Mouse (Mus musculus) stomach, embryonic 15.5 days (tissue): ENCODE data around the gene Dnah14. TPM values are rescaled to one million over a fixed set of nuclear protein-coding genes. Genes with fewer than 3 reads are reported as not detected.
"Not testable (repeated sequence)": the region's sequence is repeated elsewhere in the genome, so short reads cannot be mapped to it uniquely, and the experiment has no call there.

ENCODE experiments used
- ATAC-seq: fragments of 200-750 bp; cut with Nextera tagmentation; 2 replicates; pipeline ENCODE4 v1.8.0; 2017; ENCODE audit warnings: low read depth, moderate number of reproducible peaks, moderate TSS enrichment; ENCODE audit not compliant: insufficient read depth, low FRiP score
- H3K27ac ChIP-seq: fragments of 300-500 bp; sonication (generic); 2 replicates; pipeline ENCODE4 v1.5.1; 2015; ENCODE audit warnings: mild to moderate bottlenecking, inconsistent platforms
- H3K27me3 ChIP-seq: fragments of 300-500 bp; sonication (generic); replicated peaks from 2 replicates; pipeline ENCODE4 v1.6.1; 2015; ENCODE audit warnings: inconsistent platforms
- H3K36me3 ChIP-seq: fragments of 300-500 bp; sonication (generic); 2 replicates; pipeline ENCODE4 v1.6.1; 2015; ENCODE audit warnings: inconsistent platforms
- H3K4me1 ChIP-seq: fragments of 300-500 bp; sonication (generic); 2 replicates; pipeline ENCODE4 v1.6.1; 2015; ENCODE audit warnings: inconsistent platforms
- H3K4me2 ChIP-seq: fragments of 300-500 bp; sonication (generic); 2 replicates; pipeline ENCODE4 v1.6.1; 2015; ENCODE audit warnings: mild to moderate bottlenecking, inconsistent platforms
- H3K4me3 ChIP-seq: fragments of 300-500 bp; sonication (generic); replicated peaks from 2 replicates; pipeline ENCODE4 v1.5.1; 2015; ENCODE audit warnings: inconsistent platforms
- H3K9ac ChIP-seq: fragments of 300-500 bp; sonication (generic); 2 replicates; pipeline ENCODE4 v1.6.1; 2015; ENCODE audit warnings: inconsistent platforms
- H3K9me3 ChIP-seq: fragments of 300-500 bp; sonication (generic); 2 replicates; pipeline ENCODE4 v1.6.1; 2016; ENCODE audit warnings: inconsistent platforms
- WGBS: fragments of 180-500 bp; shearing (Covaris S2); methylation state at CpG from one replicate; pipeline ENCODE4 v1.1.7; 2015; 5-methylcytosine and 5-hydroxymethylcytosine counted together
- polyA plus RNA-seq: library from polyadenylated mRNA; unstranded; fragments of >200 nt; fragmentation: Nextera tagmentation; extraction: Ambion mirVana; gene quantifications from 2 replicates; pipeline ENCODE4 v1.2.1, GENCODE M21; 2015

Gene Dnah14
- polyA plus RNA-seq, 1 experiment from 2014 or later: 1.5 TPM

GRCm38 (mm10) chr1:181694729-181695498 lies 118.6 kb downstream of the Dnah14 start:
- Histone ChIP-seq H3K9me3 (no peaks in the 10 kb centered on the region), H3K4me2 (no peak overlapping the region), H3K4me3 (no peak overlapping the region), H3K27me3 (no peaks in the 10 kb centered on the region), H3K4me1 (no peaks in the 10 kb centered on the region), H3K36me3 (no peaks in the 10 kb centered on the region), H3K9ac (no peak overlapping the region), H3K27ac (no peak overlapping the region)
- WGBS: 70% methylated on average over 5 of the region's 5 CpGs
- no peak for ATAC-seq

GRCm38 (mm10) chr1:181728707-181729106 lies 152.3 kb downstream of the Dnah14 start:
- Histone ChIP-seq H3K4me1 (no peaks in the 10 kb centered on the region), H3K9me3 (no peaks in the 10 kb centered on the region), H3K9ac (no peak overlapping the region), H3K4me2 (no peak overlapping the region), H3K36me3 (no peaks in the 10 kb centered on the region), H3K27me3 (no peaks in the 10 kb centered on the region), H3K27ac (no peak overlapping the region), H3K4me3 (no peak overlapping the region)
- 56% methylated on average over 5 of the region's 5 CpGs for WGBS
- ATAC-seq: no peak

GRCm38 (mm10) chr1:181733517-181733916 lies 157.2 kb downstream of the Dnah14 start:
- H3K27me3 ChIP-seq: no peaks in the 10 kb centered on the region
- H3K36me3 ChIP-seq: no peaks in the 10 kb centered on the region
- H3K4me2 ChIP-seq: no peak overlapping the region
- H3K9ac ChIP-seq: no peak overlapping the region
- no peak overlapping the region for H3K4me3 ChIP-seq
- WGBS: 52% methylated on average over 5 of the region's 5 CpGs
- no peaks in the 10 kb centered on the region for H3K9me3 ChIP-seq
- H3K27ac ChIP-seq: no peak overlapping the region
- no peak for ATAC-seq
- no peaks in the 10 kb centered on the region for H3K4me1 ChIP-seq

DNA sequence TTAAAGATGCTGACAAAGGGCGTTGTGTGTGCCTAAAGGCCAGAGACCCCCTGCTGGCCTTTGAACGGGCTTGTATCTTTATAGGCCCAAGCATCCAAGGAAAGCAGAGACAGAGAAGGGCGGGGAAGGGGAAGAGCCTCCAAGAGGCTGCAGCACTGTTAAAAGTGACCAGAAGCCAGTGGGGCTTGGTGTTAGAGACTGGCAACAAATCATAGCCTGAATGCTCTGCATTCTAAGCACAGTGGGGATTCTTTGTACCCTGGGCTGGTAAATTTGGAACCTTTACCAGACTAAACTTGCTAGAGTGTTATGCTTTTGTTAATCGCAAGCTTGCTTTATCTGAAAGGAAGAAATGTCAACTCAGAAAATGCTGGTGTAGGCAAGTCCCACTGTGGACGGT lies 163.9 kb downstream of the Dnah14 start:
- no peak overlapping the region for H3K9ac ChIP-seq
- H3K27ac ChIP-seq: no peak overlapping the region
- WGBS: 67% methylated on average over 5 of the region's 5 CpGs
- no peak overlapping the region for H3K4me2 ChIP-seq
- no peaks in the 10 kb centered on the region for H3K27me3 ChIP-seq
- no peak for ATAC-seq
- H3K4me3 ChIP-seq: no peak overlapping the region
- no peaks in the 10 kb centered on the region for H3K9me3 ChIP-seq
- H3K4me1 ChIP-seq: no peaks in the 10 kb centered on the region
- no peaks in the 10 kb centered on the region for H3K36me3 ChIP-seq

GRCm38 (mm10) chr1:181742251-181742885 lies 166.0 kb downstream of the Dnah14 start:
- H3K4me1 ChIP-seq: no peaks in the 10 kb centered on the region
- ATAC-seq: no peak
- H3K9ac ChIP-seq: no peak overlapping the region
- no peaks in the 10 kb centered on the region for H3K36me3 ChIP-seq
- no peaks in the 10 kb centered on the region for H3K27me3 ChIP-seq
- H3K4me3 ChIP-seq: no peak overlapping the region
- H3K27ac ChIP-seq: no peak overlapping the region
- 68% methylated on average over 4 of the region's 4 CpGs for WGBS
- no peaks in the 10 kb centered on the region for H3K9me3 ChIP-seq
- H3K4me2 ChIP-seq: no peak overlapping the region

DNA sequence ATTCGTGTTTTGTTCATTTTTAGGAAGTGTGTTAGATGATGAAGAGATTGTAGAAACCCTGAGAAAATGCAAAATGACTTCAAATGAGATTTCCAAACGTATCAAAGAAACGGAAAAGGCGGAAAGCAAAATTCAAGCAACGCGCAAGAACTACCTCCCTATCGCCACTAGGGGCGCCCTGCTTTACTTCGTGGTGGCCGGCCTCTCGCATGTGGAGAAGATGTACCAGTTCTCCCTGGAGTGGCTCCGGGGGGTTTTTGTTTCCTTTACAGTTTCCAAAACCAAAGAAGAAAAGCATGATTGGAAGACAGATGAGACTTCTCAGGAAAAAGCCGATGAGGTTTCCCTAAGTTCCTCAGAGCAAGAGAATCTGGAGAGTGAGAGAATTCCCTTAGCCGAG lies 193.0 kb downstream of the Dnah14 start:
- Histone ChIP-seq H3K36me3 (no peaks in the 10 kb centered on the region), H3K4me2 (no peak overlapping the region), H3K4me3 (no peak overlapping the region), H3K27me3 (no peaks in the 10 kb centered on the region), H3K4me1 (no peaks in the 10 kb centered on the region), H3K9ac (no peak overlapping the region), H3K9me3 (no peaks in the 10 kb centered on the region), H3K27ac (no peak overlapping the region)
- 57% methylated on average over 14 of the region's 14 CpGs for WGBS
- no peak for ATAC-seq

GRCm38 (mm10) chr1:181771871-181772270 lies 195.5 kb downstream of the Dnah14 start:
- WGBS: 91% methylated on average over 3 of the region's 3 CpGs
- no peaks in the 10 kb centered on the region for H3K9me3 ChIP-seq
- H3K27me3 ChIP-seq: no peaks in the 10 kb centered on the region
- no peak overlapping the region for H3K4me3 ChIP-seq
- ATAC-seq: no peak
- H3K4me1 ChIP-seq: no peaks in the 10 kb centered on the region
- no peak overlapping the region for H3K27ac ChIP-seq
- H3K9ac ChIP-seq: no peak overlapping the region
- no peak overlapping the region for H3K4me2 ChIP-seq
- no peaks in the 10 kb centered on the region for H3K36me3 ChIP-seq

DNA sequence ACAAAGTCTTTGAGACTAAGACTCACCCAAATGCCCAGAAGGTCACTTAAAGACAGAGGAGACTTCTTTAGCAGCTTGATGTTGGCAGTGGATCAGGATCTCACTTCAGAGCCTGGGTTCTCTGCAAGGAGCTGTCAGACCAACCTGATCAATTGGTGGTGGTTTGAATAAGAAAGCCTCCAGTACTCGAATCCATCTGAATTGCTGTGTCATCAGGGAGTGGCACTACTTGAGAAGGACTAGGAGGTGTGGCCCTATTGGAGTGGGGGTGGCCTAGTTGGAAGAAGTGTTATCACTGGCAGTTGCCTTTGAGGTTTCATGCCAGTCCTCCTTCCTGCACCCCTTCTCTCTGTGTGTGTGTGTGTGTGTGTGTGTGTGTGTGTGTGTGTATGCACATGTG lies 200.2 kb downstream of the Dnah14 start:
- Histone ChIP-seq H3K9me3 (no peaks in the 10 kb centered on the region), H3K36me3 (no peaks in the 10 kb centered on the region), H3K4me1 (no peaks in the 10 kb centered on the region), H3K4me3 (no peak overlapping the region), H3K27me3 (no peaks in the 10 kb centered on the region), H3K4me2 (no peak overlapping the region), H3K9ac (no peak overlapping the region), H3K27ac (no peak overlapping the region)
- no peak for ATAC-seq
- WGBS: 56% methylated on average over 1 of the region's 1 CpGs

GRCm38 (mm10) chr1:181782600-181782999 lies 206.2 kb downstream of the Dnah14 start:
- not testable (repeated sequence) for H3K36me3 ChIP-seq, H3K4me3 ChIP-seq, H3K27me3 ChIP-seq, H3K4me1 ChIP-seq, H3K27ac ChIP-seq, H3K9me3 ChIP-seq, ATAC-seq, H3K9ac ChIP-seq, H3K4me2 ChIP-seq
- WGBS: 95% methylated on average over 11 of the region's 11 CpGs

- Histone ChIP-seq H3K4me1 (no peaks in the 10 kb centered on the region), H3K9ac (no peak overlapping the region), H3K4me3 (no peak overlapping the region), H3K27me3 (no peaks in the 10 kb centered on the region), H3K36me3 (no peaks in the 10 kb centered on the region), H3K27ac (no peak overlapping the region), H3K4me2 (no peak overlapping the region), H3K9me3 (no peaks in the 10 kb centered on the region)
- WGBS: 36% methylated on average over 6 of the region's 6 CpGs
- no peak for ATAC-seq
Observed at GRCm38 (mm10) chr1:181789952-181790351, 213.6 kb downstream of the Dnah14 start.

DNA sequence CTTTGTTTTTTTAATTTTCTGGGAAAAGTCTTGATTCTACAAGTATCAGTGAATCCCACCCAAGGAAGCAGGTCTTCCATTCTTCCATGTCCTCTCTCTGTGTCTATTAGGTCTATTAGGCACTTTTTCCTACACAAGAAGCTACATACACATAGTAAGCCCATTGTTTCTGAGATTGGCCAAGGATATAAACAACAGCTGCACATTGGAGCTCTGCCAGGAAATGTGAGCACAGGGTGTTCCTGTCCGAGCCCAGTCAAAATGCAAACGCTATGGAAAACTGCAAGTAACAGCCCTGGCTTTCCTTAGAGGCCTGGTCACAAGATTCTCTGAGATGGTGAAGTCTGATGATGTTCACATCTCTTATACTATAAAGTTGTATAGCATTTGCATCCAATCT lies 217.2 kb downstream of the Dnah14 start:
- no peak; the same call in 1 of the 2 replicates for ATAC-seq
- H3K27ac ChIP-seq: 0 out of 2 replicates have a peak overlapping the region, but pooled peaks have one; percentile 48

DNA sequence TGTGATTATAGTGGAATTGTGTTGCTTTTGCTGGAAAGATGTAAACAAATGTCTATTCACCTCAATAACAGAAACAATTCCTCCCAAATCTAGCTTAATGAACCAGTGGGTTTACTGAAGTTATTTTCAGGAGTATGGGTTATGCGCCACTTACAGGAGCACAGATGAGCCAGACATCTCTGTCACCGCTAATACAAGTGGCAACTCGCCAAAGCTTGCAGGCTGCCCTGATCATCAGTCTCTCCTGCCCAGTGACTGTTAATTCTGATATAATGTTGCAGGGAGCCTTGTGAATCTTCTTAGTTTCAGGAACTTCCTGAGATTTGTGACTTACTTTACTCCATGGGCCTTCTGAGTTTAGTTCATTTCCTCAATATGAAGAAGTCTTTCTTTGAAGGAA lies 223.6 kb downstream of the Dnah14 start:
- Histone ChIP-seq H3K9me3 (no peaks in the 10 kb centered on the region), H3K4me2 (no peak overlapping the region), H3K9ac (no peak overlapping the region), H3K27me3 (no peaks in the 10 kb centered on the region), H3K4me1 (no peaks in the 10 kb centered on the region), H3K4me3 (no peak overlapping the region), H3K27ac (no peak overlapping the region), H3K36me3 (no peaks in the 10 kb centered on the region)
- ATAC-seq: no peak
- 83% methylated on average over 3 of the region's 3 CpGs for WGBS

More for the DNA sequence above, 217.2 kb downstream of the Dnah14 start:
- Histone ChIP-seq H3K27me3 (no peaks in the 10 kb centered on the region), H3K4me2 (no peak overlapping the region), H3K9ac (no peak overlapping the region), H3K4me1 (no peaks in the 10 kb centered on the region), H3K36me3 (no peaks in the 10 kb centered on the region), H3K9me3 (no peaks in the 10 kb centered on the region), H3K4me3 (no peak overlapping the region)
- 16% methylated on average over 2 of the region's 2 CpGs for WGBS
